Mouse (Mus musculus): ENCODE measurements around the gene Upk1a. TPM values are rescaled to one million over a fixed set of nuclear protein-coding genes. Genes with fewer than 3 reads are reported as not detected.
A peak's percentile ranks its signal among the peaks of the same experiment; 100 is the strongest.

The Upk1a gene
- total and polyA plus RNA-seq, 3 experiments: 0.47 to 10.9 (median 1.8) TPM

DNA sequence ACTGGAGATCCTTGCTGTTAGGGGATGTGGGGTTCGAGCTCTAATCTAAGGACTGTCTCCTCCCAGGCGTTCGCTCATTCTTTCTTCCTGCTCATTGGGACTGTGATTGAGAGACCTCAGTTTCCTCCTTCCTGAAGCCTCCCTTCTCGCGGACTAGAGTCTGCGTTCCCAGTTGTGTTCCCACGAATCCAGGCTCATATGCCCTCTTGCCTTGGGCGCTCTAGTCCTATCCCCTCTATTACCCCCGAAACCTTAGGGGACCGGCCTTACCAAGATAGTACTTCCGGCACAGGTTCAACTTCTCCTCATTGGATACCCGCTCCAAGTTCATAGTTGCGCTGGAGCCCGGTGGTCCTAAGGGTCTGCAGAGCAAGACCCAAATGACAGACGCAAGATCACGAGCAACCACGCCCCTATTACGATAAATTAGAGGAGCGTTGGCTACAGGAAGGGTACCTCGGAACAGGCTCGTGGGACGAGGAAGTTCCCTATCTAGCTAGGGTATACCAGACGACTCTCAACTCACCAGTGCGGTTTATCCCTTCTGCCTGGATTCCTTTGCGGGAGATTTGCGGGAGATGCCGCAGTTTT lies 50.0 kb downstream of the Upk1a start:
- no peaks in the 10 kb centered on the region for H3K9me3 ChIP-seq (replicated peaks; ENCODE audit: low read length)
- in situ Hi-C loops (cut with MboI; ENCODE audit: low pct_ligation_motif_present, low pct_unique_long_range_greater_than_20kb, low sequenced_read_pairs): no loop called here
- TF ChIP-seq ZMIZ1 (IDR thresholded peaks at IDR 0.05; ENCODE audit: low read depth, low read length): no peak
- peaks cover 24 to 47% of the 10 kb centered on the region in 2 experiments for H3K36me3 ChIP-seq (replicated peaks in 1 of 2; ENCODE audit: control insufficient read depth in 1 of 2, insufficient read depth in 1 of 2, low read length in 1 of 2)
- H3K4me2 ChIP-seq (ENCODE audit: insufficient read depth, low read depth, poor library complexity, severe bottlenecking): peak overlapping the region; percentile 77; the same call in 1 of the 2 replicates
- H3K4me3 ChIP-seq (replicated peaks in 1 of 3; ENCODE audit: low read depth in 2 of 3, low read length in 2 of 3, poor library complexity in 1 of 3): peak overlapping the region; percentile 82 to 96 (median 85)
- H3K4me1 ChIP-seq (ENCODE audit: control insufficient read depth in 1 of 2, insufficient read depth in 2 of 2): peaks cover 9 to 35% of the 10 kb centered on the region in 2 experiments; a peak in 3 of 4 replicates
- dilution Hi-C loops (cut with MboI; ENCODE audit: extremely low pct_ligation_motif_present, extremely low pct_unique_long_range_greater_than_20kb, low sequenced_read_pairs): no loop called here
- H3K9ac ChIP-seq (ENCODE audit: insufficient read depth, low read depth): peak overlapping the region; percentile 93
- DNase-seq (ENCODE audit: extremely low read depth): no peak
- H3K79me2 ChIP-seq (replicated peaks; ENCODE audit: control insufficient read depth, extremely low read depth, insufficient read depth, poor library complexity, severe bottlenecking): peaks cover 25% of the 10 kb centered on the region
- no peaks in the 10 kb centered on the region for H3K27me3 ChIP-seq (replicated peaks)
- peak overlapping the region; percentile 65 for H3K27ac ChIP-seq (ENCODE audit: insufficient read depth, low read depth)

- in situ Hi-C loops (cut with MboI; ENCODE audit: low pct_ligation_motif_present, low pct_unique_long_range_greater_than_20kb, low sequenced_read_pairs): no loop called here
- peak overlapping the region; percentile 77 for H3K9ac ChIP-seq (ENCODE audit: insufficient read depth, low read depth)
- no peaks in the 10 kb centered on the region for H3K27me3 ChIP-seq (replicated peaks)
- H3K4me1 ChIP-seq (ENCODE audit: control insufficient read depth in 1 of 2, insufficient read depth in 2 of 2): peaks cover 9 to 39% of the 10 kb centered on the region in 2 experiments; a peak in 3 of 4 replicates
- H3K9me3 ChIP-seq (replicated peaks; ENCODE audit: low read length): no peaks in the 10 kb centered on the region
- DNase-seq (ENCODE audit: extremely low read depth): no peak
- dilution Hi-C loops (cut with MboI; ENCODE audit: extremely low pct_ligation_motif_present, extremely low pct_unique_long_range_greater_than_20kb, low sequenced_read_pairs): no loop called here
- H3K27ac ChIP-seq (ENCODE audit: insufficient read depth, low read depth): no peak overlapping the region
- TF ChIP-seq MYC (IDR thresholded peaks at IDR 0.05; ENCODE audit: low read depth, low read length) (no peak), MAX (IDR thresholded peaks at IDR 0.05; ENCODE audit: low read length) (no peak), POLR2A (IDR thresholded peaks at IDR 0.05; ENCODE audit: low read depth, low read length) (no peak), JUN (IDR thresholded peaks at IDR 0.05; ENCODE audit: insufficient read depth, low read depth, low read length) (no peak), ETS1 (conservative IDR thresholded peaks at IDR 0.05; ENCODE audit: low read depth, low read length) (no peak), MXI1 (IDR thresholded peaks at IDR 0.05; ENCODE audit: low read depth, low read length) (no peak), MEF2A (IDR thresholded peaks at IDR 0.05; ENCODE audit: borderline replicate concordance, low read depth, low read length) (no peak), SIN3A (IDR thresholded peaks at IDR 0.05; ENCODE audit: low read length) (no peak), MAZ (IDR thresholded peaks at IDR 0.05; ENCODE audit: low read depth, low read length) (no peak), POLR2AphosphoS2 (IDR thresholded peaks at IDR 0.05; ENCODE audit: low read depth, low read length) (no peak), RAD21 (IDR thresholded peaks at IDR 0.05; ENCODE audit: low read depth, low read length) (no peak), IRF4 (IDR thresholded peaks at IDR 0.05; ENCODE audit: low read depth, low read length) (no peak), USF1 (IDR thresholded peaks at IDR 0.05; ENCODE audit: low read depth, low read length) (no peak), CHD2 (IDR thresholded peaks at IDR 0.05; ENCODE audit: low read length) (no peak)
- peaks cover 23 to 47% of the 10 kb centered on the region in 2 experiments for H3K36me3 ChIP-seq (replicated peaks in 1 of 2; ENCODE audit: control insufficient read depth in 1 of 2, insufficient read depth in 1 of 2, low read length in 1 of 2)
- peak overlapping the region; percentile 58 for H3K4me2 ChIP-seq (ENCODE audit: insufficient read depth, low read depth, poor library complexity, severe bottlenecking)
- no peak overlapping the region for H3K4me3 ChIP-seq (replicated peaks in 1 of 3; ENCODE audit: low read depth in 2 of 3, low read length in 2 of 3, poor library complexity in 1 of 3)
- H3K79me2 ChIP-seq (replicated peaks; ENCODE audit: control insufficient read depth, extremely low read depth, insufficient read depth, poor library complexity, severe bottlenecking): peaks cover 25% of the 10 kb centered on the region
These were observed 52.4 kb downstream of the Upk1a start for GRCm38 (mm10) chr7:30560296-30560695.

Measured in CH12.LX (cell line).